Mouse (Mus musculus) layer of hippocampus, postnatal 10 days (tissue): ENCODE results near the gene Xrcc2. TPM values are rescaled to one million over a fixed set of nuclear protein-coding genes. Genes with fewer than 3 reads are reported as not detected.
"Not testable (repeated sequence)": the region's sequence is repeated elsewhere in the genome, so short reads cannot be mapped to it uniquely, and the experiment has no call there.

Experiments
- DNase-seq, 2 experiments: peaks; one replicate each; pipeline ENCODE4 v3.0.0; 2021; ENCODE audit warnings: low spot score in 2 of 2
- long read RNA-seq: library from polyadenylated mRNA; stranded (forward); transcript quantifications from one replicate; pipeline ENCODE4 v2.0.0, GENCODE M21; 2023
- total RNA-seq, 2 experiments: library from RNA; stranded (reverse); gene quantifications; 2 replicates each; pipeline ENCODE4 v1.2.3; 2021

Xrcc2 gene
- total RNA-seq = 1 to 10 TPM; 6.3 to 7.9 TPM
- long read RNA-seq, partial matches to known transcripts = 0 of 2 reads
- long read RNA-seq, other reads (novel, unspliced or antisense) = 0 of 2 reads

- peak; percentile 99 for DNase-seq
Observed at GRCm38 (mm10) chr5:25705567-25706349, at the start of gene Xrcc2. Xrcc2 (minus strand) TSS chr5:25705825.

GRCm38 (mm10) chr5:25754236-25754766 lies 48.7 kb upstream of the Xrcc2 start:
- peak in 1 of 2 experiments; percentile 33 for DNase-seq

- no peak for DNase-seq
Observed at GRCm38 (mm10) chr5:25753556-25754235, 48.1 kb upstream of the Xrcc2 start.

- no peak for DNase-seq
Observed at GRCm38 (mm10) chr5:25752862-25753261, 47.2 kb upstream of the Xrcc2 start.

- no peak for DNase-seq
Observed at GRCm38 (mm10) chr5:25751552-25751951, 45.9 kb upstream of the Xrcc2 start.

GRCm38 (mm10) chr5:25748613-25749012 lies 43.0 kb upstream of the Xrcc2 start:
- DNase-seq = no peak

GRCm38 (mm10) chr5:25747904-25748303 lies 42.3 kb upstream of the Xrcc2 start:
- DNase-seq = no peak

- DNase-seq = not testable (repeated sequence)
Observed at GRCm38 (mm10) chr5:25738902-25739301, 33.3 kb upstream of the Xrcc2 start.

- no peak for DNase-seq
Observed at GRCm38 (mm10) chr5:25738448-25738847, 32.8 kb upstream of the Xrcc2 start.

- peak in 1 of 2 experiments; percentile 36 for DNase-seq
Observed at GRCm38 (mm10) chr5:25735861-25736260, 30.2 kb upstream of the Xrcc2 start.

GRCm38 (mm10) chr5:25734318-25734717 lies 28.7 kb upstream of the Xrcc2 start:
- peak; percentile 48 to 66 for DNase-seq

GRCm38 (mm10) chr5:25724134-25724675 lies 18.6 kb upstream of the Xrcc2 start:
- no peak for DNase-seq

- no peak for DNase-seq
Observed at GRCm38 (mm10) chr5:25723016-25723415, 17.4 kb upstream of the Xrcc2 start.

- DNase-seq = no peak
Observed at GRCm38 (mm10) chr5:25719390-25719789, 13.8 kb upstream of the Xrcc2 start.

GRCm38 (mm10) chr5:25713001-25713706 lies 7.5 kb upstream of the Xrcc2 start:
- not testable (repeated sequence) for DNase-seq

GRCm38 (mm10) chr5:25704702-25705566 lies 691 bp downstream of the Xrcc2 start:
- DNase-seq = no peak

- DNase-seq = no peak
Observed at GRCm38 (mm10) chr5:25697941-25698340, 7.7 kb downstream of the Xrcc2 start.

GRCm38 (mm10) chr5:25696256-25696655 lies 9.4 kb downstream of the Xrcc2 start:
- DNase-seq = peak in 1 of 2 experiments; percentile 30

- DNase-seq = no peak
Observed at GRCm38 (mm10) chr5:25695786-25696185, 9.8 kb downstream of the Xrcc2 start.
